Mouse (Mus musculus) activated CD4-positive, CD25-positive, alpha-beta regulatory T cell, adult 9 weeks (primary cell): Measurements from ENCODE around the gene Pias1. TPM values are rescaled to one million over a fixed set of nuclear protein-coding genes. Genes with fewer than 3 reads are reported as not detected.

Experiments
- polyA plus RNA-seq: library from polyadenylated mRNA; unstranded; fragments of 100-300 nt; shearing (Covaris generic); gene quantifications from one replicate; pipeline ENCODE4 v1.2.1, GENCODE M21; 2017

Pias1 gene
- polyA plus RNA-seq = 118 TPM

DNA sequence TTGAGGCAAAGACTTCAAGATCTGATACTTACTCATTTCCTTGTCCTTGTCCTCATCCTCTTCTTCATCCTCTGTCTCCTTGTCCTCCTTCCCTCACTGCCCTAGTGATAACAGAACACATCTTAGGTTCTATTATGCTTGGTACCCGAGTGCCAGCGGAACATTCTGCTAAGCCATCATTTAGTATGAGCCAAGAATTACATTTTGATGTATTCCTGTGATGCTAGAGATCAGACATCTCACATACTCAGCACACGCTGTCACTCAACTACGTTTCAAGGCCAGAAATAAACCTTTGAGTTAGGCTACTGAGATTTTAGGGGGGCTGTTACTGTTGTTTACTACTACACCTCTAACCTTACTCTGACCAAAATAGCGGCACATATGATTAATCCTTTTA is at the start of gene Pias1:
TSS of gene Pias1 (minus strand) at position 101 of the 400 bp plus-strand sequence.

DNA sequence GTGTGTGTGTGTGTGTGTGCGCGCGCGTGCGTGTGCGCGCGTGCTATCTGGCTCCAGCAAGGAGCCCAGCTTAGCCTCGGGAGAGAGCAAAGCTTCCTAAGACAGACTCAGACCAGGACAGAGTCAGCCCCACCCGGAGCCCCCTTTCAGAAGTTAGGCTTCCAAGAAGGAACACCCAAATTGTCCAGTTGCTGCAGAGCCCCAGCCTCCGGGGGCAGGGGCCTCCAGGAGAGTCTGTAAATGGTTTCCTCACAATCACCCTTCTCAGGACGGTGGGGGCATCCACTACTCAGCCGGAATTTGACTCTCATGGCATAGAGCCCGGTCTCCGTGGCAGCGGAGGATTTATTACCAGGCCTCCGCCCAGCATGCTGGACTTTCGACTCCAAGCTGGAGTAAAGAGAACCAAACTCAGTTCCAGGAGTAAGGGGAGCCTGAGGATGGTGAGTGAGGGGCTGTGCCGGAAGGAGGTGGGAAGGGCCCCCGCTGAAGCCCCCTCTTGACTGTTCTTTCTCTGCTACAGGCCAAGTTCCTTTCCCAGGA is 129.9 kb downstream of the Pias1 start, which contains the start of gene Calml4:
TSS of gene Calml4 (plus strand) at position 362 of the 543 bp plus-strand sequence.

DNA sequence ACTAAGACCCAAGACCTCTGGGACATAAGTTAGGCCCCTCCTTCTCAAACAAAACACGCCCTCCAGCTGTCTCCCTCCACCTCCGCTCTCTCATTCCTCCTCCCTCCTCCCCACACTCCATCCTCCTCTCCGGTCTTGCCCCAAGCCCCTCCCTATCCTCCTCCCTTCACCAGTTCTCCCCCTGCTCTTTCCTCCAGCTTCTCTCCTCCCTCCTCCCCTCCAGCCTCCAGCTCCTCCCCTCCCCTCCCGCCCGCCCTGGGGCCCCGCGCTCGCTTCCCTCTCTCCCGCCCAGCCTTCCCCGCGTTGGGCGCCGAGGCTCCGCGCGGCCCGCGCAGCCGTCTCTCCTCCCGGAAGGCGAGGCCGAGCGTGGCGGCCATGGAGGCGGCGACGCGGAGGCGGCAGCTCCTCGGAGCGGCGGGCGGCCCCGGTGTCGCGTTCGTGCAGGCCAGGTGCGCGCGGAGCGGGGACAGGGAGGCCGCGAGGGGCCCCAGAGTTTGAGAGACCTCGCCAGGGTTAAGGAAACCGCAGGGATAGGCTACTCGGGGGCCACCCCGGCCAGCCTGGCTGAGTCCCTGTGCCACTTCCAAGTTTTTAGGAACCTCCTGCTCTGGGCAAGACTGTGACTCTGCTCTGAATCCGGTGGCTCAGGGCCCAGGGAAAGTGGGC is 149.1 kb downstream of the Pias1 start, which contains the start of gene Cln6:
TSS of gene Cln6 (plus strand) at position 280 of the 666 bp plus-strand sequence.

Other genes starting within 250 kb of the Pias1 start
- gene Fem1b, start 176.0 kb downstream of the Pias1 start, polyA plus RNA-seq = 5.7 TPM
- 4.7 TPM for gene Cln6, start 149.1 kb downstream of the Pias1 start, polyA plus RNA-seq
- gene Calml4, start 129.8 kb downstream of the Pias1 start, polyA plus RNA-seq = not detected
- not detected for gene Skor1, start 161.0 kb upstream of the Pias1 start, polyA plus RNA-seq